Mouse (Mus musculus): ENCODE results near the gene Uap1.

DNA sequence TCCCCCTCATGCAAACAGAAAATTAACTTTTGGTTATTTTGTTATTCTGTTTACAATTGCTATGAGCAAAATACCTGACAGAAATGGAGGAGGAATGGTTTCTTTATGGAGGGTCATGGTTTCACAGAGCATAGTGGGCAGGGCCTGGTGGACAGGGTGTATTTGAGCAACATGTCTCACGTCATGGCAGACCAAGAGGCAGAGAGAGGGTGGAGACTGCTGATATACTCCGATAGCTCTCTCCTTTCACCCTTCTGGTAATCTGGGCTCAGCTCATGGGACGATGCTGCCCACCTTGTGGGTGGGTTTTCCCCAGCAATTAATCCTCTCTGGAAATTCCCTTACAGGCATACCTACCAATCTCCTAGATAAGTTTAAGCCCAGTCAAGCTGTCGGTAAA is 15.5 kb upstream of the Uap1 start:
- TF ChIP-seq POLR2A (IDR thresholded peaks at IDR 0.05; ENCODE audit: borderline replicate concordance, low read depth, low read length): no peak
- TF ChIP-seq CTCF (IDR thresholded peaks at IDR 0.05; ENCODE audit: low read depth, low read length): no peak
